Mouse (Mus musculus) frontal cortex, postnatal 25 days (tissue): ENCODE data around the gene Rhox2f.
"Not testable (repeated sequence)": the region's sequence is repeated elsewhere in the genome, so short reads cannot be mapped to it uniquely, and the experiment has no call there.

ENCODE experiments used
- DNase-seq, 2 experiments: peaks; one replicate each; pipeline ENCODE4 v3.0.0; 2022; ENCODE audit warnings: low spot score in 2 of 2

The Rhox2f gene

DNA sequence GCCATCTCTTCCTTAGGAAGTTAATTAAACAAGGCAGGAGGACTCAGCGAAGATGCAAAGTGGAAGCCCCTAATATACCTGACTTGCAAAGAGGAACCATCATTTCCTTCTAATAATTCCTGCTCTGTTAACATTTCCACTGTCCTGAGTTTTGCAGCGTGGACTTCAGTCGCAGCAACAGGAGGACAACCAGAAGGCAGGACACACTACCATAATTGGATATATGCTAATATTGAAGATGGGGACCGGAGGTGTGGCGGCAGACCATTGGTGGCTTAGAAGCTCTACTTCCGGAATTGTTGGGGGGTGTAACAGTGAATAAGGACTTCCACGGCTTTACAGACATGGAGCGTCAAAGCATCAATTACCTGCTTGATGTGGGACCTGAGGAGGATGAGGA, at the start of gene Rhox2f:
Rhox2f (plus strand) TSS at position 301 of the 400 bp plus-strand sequence.
- DNase-seq: not testable (repeated sequence)

DNA sequence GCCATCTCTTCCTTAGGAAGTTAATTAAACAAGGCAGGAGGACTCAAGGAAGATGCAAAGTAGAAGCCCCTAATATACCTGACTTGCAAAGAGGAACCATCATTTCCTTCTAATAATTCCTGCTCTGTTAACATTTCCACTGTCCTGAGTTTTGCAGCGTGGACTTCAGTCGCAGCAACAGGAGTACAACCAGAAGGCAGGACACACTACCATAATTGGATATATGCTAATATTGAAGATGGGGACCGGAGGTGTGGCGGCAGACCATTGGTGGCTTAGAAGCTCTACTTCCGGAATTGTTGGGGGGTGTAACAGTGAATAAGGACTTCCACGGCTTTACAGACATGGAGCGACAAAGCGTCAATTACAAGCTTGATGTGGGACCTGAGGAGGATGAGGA, 41.1 kb upstream of the Rhox2f start, which contains the start of gene Rhox2e:
Rhox2e (plus strand) TSS at position 301 of the 400 bp plus-strand sequence.
- not testable (repeated sequence) for DNase-seq

DNA sequence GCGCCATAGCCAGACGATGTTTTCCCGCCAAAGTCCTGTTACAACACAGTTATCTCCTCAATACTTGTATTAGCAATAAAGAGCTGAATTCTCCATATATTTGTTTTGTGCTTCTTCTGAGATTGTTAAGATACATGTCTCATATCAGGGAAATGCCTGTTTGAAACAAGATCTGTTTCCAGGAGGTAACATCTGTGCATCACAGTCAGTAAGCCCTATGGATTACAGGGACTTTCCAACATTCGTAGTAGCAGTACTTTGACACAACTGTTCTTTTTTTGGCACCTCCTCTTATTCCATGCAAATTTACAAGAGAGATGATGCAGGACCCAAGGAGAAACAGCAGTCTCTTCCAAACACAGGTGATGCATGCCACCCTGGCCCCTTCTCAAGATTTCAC, 29.5 kb upstream of the Rhox2f start, which contains the start of gene Rhox3e:
Rhox3e (plus strand) TSS at position 301 of the 400 bp plus-strand sequence.
- not testable (repeated sequence) for DNase-seq

DNA sequence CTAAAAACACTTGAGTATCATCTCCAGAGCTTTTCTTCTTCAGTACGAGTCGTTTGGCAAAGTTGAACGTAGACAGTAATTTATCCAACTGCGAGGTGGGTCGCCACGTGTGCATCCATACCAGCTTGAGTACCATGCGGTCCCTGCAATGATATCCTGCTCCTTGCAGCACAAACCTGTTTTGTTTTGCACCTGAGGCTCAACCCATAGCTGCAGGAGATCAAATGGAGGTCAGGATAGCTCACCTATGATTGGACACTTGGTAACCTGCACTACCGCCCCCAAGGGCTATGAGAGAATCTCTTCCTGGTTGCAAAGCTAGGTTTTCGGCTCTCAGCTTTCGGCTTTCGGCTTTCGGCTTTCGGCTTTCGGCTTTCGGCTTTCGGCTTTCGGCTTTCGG, 14.1 kb upstream of the Rhox2f start, which contains the start of gene Rhox4e:
Rhox4e (plus strand) TSS at position 301 of the 400 bp plus-strand sequence.
- DNase-seq: not testable (repeated sequence)

DNA sequence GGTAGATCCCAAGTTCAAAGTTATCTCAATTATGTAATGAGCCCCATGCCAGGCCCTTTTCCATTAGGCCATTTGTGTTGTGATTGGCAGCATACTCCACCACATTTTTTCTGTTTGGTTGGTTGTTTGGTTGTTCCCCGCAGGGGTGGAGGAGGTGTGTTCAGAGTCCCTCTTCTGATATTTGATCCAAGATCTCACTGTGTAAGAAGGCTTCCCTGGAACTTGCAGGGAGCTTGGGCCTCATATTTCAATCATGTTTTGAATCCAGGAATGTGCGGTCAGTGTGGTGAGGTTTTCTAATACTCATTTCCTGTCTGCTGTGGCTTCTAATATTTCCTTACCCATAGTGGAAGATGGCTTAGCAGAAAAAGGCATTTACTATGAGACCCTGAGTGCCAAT, 1.4 kb downstream of the Rhox2f start:
- DNase-seq: not testable (repeated sequence)

DNA sequence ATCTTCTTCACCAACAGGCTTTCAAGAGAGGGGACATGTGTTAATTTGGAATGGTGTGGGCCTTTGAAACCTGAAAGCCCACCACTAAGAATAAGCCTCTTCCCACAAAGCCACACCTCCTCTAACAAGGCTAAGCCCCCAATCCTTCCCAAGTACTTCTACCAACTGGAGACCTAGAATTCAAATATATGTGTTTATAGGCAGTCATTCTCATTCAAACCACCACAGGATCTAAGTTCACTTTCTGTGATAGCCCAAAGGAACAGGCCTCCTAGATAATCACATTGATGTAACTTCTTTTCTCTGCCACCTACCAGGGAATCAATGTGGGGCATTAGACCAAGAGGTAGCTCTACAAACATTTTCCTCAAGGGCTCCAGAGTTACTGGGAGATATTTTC, 9.5 kb downstream of the Rhox2f start, which contains the start of gene Rhox3f:
Rhox3f (plus strand) TSS at position 301 of the 400 bp plus-strand sequence.
- DNase-seq: not testable (repeated sequence)

DNA sequence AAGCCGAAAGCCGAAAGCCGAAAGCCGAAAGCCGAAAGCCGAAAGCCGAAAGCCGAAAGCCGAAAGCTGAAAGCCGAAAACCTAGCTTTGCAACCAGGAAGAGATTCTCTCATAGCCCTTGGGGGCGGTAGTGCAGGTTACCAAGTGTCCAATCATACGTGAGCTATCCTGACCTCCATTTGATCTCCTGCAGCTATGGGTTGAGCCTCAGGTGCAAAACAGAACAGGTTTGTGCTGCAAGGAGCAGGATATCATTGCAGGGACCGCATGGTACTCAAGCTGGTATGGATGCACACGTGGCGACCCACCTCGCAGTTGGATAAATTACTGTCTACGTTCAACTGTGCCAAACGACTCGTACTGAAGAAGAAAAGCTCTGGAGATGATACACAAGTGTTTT, 36.4 kb downstream of the Rhox2f start, which contains the start of gene Rhox4f:
Rhox4f (minus strand) TSS at position 101 of the 400 bp plus-strand sequence.
- not testable (repeated sequence) for DNase-seq
